Mouse (Mus musculus): ENCODE data around the gene Nrip1. TPM values are rescaled to one million over a fixed set of nuclear protein-coding genes. Genes with fewer than 3 reads are reported as not detected.

Gene Nrip1
- polyA plus RNA-seq, 2 experiments from 2014 or later: 31.6 to 41.4 TPM

GRCm38 (mm10) chr16:76371614-76371917 is 2.1 kb downstream of the Nrip1 start:
- no peak for ATAC-seq

- no peak for ATAC-seq
Measured at GRCm38 (mm10) chr16:76370716-76371613, 2.7 kb downstream of the Nrip1 start.

GRCm38 (mm10) chr16:76370041-76370715 is 3.4 kb downstream of the Nrip1 start:
- ATAC-seq: no peak

- no peak for ATAC-seq
Measured at GRCm38 (mm10) chr16:76369236-76369635, 4.4 kb downstream of the Nrip1 start.

GRCm38 (mm10) chr16:76367261-76367908 is 6.2 kb downstream of the Nrip1 start:
- ATAC-seq: no peak

- peak; percentile 30 for ATAC-seq
Measured at GRCm38 (mm10) chr16:76365790-76366406, 7.7 kb downstream of the Nrip1 start.

- no peak for ATAC-seq
Measured at GRCm38 (mm10) chr16:76365237-76365636, 8.4 kb downstream of the Nrip1 start.

- no peak for ATAC-seq
Measured at GRCm38 (mm10) chr16:76363641-76364040, 10.0 kb downstream of the Nrip1 start.

- no peak for ATAC-seq
Measured at GRCm38 (mm10) chr16:76362982-76363381, 10.6 kb downstream of the Nrip1 start.

GRCm38 (mm10) chr16:76360441-76360840 is 13.2 kb downstream of the Nrip1 start:
- ATAC-seq: no peak

GRCm38 (mm10) chr16:76358757-76359156 is 14.9 kb downstream of the Nrip1 start:
- ATAC-seq: no peak

- ATAC-seq: no peak
Measured at GRCm38 (mm10) chr16:76358128-76358748, 15.4 kb downstream of the Nrip1 start.

- peak; percentile 44 for ATAC-seq
Measured at GRCm38 (mm10) chr16:76357155-76357554, 16.5 kb downstream of the Nrip1 start.

GRCm38 (mm10) chr16:76355947-76356550 is 17.6 kb downstream of the Nrip1 start:
- ATAC-seq: no peak

GRCm38 (mm10) chr16:76355267-76355666 is 18.4 kb downstream of the Nrip1 start:
- ATAC-seq: peak; percentile 37

- peak; percentile 22 for ATAC-seq
Measured at GRCm38 (mm10) chr16:76354841-76355240, 18.8 kb downstream of the Nrip1 start.

GRCm38 (mm10) chr16:76354289-76354688 is 19.3 kb downstream of the Nrip1 start:
- ATAC-seq: peak; percentile 65

GRCm38 (mm10) chr16:76350922-76351321 is 22.7 kb downstream of the Nrip1 start:
- no peak for ATAC-seq

GRCm38 (mm10) chr16:76349053-76349452 is 24.6 kb downstream of the Nrip1 start:
- ATAC-seq: no peak

GRCm38 (mm10) chr16:76347719-76348421 is 25.8 kb downstream of the Nrip1 start:
- no peak for ATAC-seq

GRCm38 (mm10) chr16:76346371-76346770 is 27.3 kb downstream of the Nrip1 start:
- ATAC-seq: no peak

Data from activated CD4-positive, CD25-positive, alpha-beta regulatory T cell, adult 4 months (primary cell).